Mouse (Mus musculus): ENCODE data around the gene Gpr33. TPM values are rescaled to one million over a fixed set of nuclear protein-coding genes. Genes with fewer than 3 reads are reported as not detected.

Gpr33 gene
- total RNA-seq, 1 experiment from 2014 or later: not detected

DNA sequence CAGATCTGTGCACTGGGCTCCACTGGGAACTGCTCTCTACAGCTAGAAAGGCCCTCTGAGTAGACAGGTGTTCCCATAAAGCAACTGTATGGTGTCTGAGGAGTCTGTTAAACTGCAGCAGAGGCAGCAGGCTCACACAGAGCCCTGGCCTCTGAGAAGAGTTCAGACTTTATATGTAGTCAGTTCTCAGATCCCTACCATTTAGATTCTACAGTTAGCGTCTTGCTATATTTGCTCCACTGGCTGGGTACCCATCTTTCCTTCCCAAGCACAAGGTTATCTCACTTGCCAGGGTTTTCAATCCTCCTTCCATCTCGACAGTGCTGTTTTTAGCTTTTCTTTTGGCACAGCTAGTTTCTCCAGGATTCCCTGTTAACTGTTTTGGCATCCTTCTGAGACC is 37.2 kb downstream of the Gpr33 start:
- no peak for ATAC-seq (replicated peaks; ENCODE audit: insufficient number of reproducible peaks, low FRiP score, low TSS enrichment, poor library complexity, severe bottlenecking)

DNA sequence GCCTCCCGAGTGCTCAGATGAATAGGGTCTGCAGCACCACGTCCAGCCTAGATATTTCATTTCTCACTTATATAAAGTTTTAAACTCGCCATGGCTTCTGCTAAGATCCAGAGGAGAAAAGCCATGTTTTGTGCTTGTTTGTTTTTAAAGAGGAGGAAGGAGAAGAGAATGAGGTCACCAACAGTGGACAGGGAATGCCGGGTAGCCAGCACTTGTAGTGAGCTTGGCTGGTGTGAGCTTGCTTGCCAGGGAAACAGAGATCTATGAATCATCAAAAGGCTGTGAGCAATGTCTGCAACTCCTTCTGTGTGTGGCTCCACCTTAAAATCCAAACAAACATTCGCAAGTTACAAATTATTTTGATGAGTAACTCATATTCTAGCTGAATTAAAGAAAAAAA is 39.3 kb downstream of the Gpr33 start:
- no peak for ATAC-seq (replicated peaks; ENCODE audit: insufficient number of reproducible peaks, low FRiP score, low TSS enrichment, poor library complexity, severe bottlenecking)

DNA sequence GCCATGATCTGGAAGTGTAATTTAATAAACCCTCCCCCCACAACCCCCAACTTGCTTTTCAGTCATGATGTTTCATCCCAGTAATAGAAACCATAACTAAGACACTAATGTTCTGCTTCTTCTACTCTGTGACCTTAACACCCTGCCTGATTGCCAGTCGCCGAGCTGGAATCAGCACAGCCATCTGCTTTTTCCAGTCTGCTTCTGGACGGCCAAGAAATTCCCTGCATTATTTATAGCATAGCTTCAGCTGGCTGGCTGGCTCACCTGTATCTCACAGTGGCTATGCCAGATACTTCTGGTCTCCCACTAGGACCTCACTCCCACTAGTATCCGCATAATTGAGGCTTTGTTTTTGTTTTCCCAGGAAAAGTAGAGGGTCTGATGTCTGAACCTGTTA is 42.0 kb downstream of the Gpr33 start:
- ATAC-seq (replicated peaks; ENCODE audit: insufficient number of reproducible peaks, low FRiP score, low TSS enrichment, poor library complexity, severe bottlenecking): no peak

DNA sequence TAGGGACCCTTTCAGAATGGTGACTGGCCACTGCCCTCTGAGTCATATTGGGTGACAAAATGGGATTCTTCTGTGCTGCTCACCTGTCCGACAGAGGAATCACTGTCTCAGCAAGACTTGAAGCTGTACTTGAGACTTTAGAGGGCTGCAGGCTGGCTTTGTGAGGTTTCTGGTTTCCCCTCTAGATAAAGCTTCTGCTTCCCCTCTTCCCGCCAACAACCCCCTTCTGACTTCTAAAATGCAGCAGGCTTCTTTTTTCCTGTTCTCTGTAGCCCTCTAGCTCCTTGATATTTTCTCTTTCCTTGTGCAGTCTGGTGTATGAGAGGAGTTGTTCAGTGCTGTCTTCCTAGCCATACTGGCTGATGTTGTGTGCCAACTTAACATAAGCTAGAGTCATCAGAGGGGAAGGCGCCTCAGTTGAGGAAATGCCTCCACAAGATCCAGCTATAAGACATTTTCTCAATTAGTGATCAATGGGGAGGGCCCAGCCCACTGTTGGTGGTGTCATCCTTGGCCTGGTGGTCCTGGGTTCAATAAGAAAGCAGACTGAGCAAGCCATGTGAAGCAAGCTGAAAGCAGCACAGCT is 42.6 kb downstream of the Gpr33 start:
- ATAC-seq (replicated peaks; ENCODE audit: insufficient number of reproducible peaks, low FRiP score, low TSS enrichment, poor library complexity, severe bottlenecking): no peak

DNA sequence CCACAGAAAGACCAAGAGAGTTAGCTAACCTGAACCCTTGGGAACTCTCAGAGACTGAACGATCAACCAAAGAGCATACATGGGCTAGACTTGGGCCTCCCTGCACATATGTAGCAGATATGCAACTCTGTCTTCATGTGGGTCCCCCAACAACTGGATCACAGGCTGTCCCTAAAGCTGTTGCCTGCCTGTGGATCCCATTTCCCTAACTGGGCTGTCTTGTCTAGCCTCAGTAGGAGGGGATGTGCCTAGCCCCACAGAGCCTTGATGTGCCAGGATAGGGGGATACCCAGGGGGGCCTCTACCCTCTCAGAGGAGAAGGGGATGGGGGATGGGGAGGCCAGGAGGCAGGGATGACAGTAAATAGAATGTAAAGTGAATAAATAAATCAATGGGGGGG is 44.2 kb downstream of the Gpr33 start:
- ATAC-seq (replicated peaks; ENCODE audit: insufficient number of reproducible peaks, low FRiP score, low TSS enrichment, poor library complexity, severe bottlenecking): no peak

DNA sequence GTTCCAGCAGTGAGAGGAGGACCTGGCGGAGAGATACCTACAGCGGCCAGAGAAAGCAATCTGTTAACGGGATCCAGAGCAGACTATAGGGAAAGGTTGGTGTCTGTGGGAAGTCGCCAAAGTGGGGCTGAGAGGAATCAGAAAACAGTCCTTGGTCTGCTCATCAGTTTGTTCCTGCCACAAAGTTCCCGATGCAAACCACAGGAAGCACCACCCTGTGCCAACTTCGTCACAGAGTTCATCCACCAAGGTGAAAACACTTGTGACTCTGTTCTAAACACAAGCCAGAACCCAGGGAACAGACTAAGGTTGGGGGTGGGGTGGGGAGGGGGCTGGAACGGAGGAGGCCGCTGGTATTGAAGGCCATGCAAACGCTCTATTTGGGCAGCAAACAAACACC is 51.3 kb downstream of the Gpr33 start:
- no peak for ATAC-seq (replicated peaks; ENCODE audit: insufficient number of reproducible peaks, low FRiP score, low TSS enrichment, poor library complexity, severe bottlenecking)

DNA sequence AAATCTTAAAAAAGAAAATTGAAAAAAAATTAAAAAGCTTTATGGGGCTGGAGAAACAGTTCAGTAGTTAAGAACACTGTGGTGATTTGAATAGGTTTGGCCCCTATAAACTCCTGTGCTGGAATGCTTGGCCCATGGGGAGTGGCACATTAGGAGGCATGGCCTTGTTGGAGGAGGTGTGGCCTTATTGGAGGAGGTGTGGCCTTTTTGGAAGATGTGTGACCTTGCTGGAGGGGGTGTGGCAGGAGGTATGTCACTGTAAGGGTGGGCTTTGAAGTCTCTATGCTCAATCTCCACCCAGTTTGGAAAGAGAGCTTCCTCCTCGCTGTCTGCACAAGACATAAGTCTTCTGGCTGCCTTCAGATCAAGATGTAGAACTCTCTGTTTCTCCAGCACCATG is 53.5 kb downstream of the Gpr33 start:
- no peak for ATAC-seq (replicated peaks; ENCODE audit: insufficient number of reproducible peaks, low FRiP score, low TSS enrichment, poor library complexity, severe bottlenecking)

Other genes with a start within 250 kb of the Gpr33 start
- 179 to 243 TPM (median 180 TPM) in 3 replicates for gene Hectd1, start 198.5 kb downstream of the Gpr33 start, total RNA-seq (2017)
- gene Heatr5a, start 56.7 kb downstream of the Gpr33 start, total RNA-seq (2017): 26.5 to 35.9 TPM (median 28.2 TPM) in 3 replicates
- 4.8 to 9.4 TPM (median 8.9 TPM) in 3 replicates for gene Dtd2, start 21.6 kb downstream of the Gpr33 start, total RNA-seq (2017)
- 0.85 to 4.8 TPM (median 0.95 TPM) in 3 replicates for gene Nubpl, start 69.7 kb upstream of the Gpr33 start, total RNA-seq (2017)

Data from monocyte, adult 5-6 weeks (primary cell).